ENCODE assay signal across 8 mouse cellular contexts in genomic region chr11:3314148-3314547, GRCm38 (mm10). TPM values are rescaled to one million over a fixed set of nuclear protein-coding genes. Genes with fewer than 3 reads are reported as not detected.
DNase-seq lines count a peak whose midpoint lies in the region; ATAC-seq and TF ChIP-seq lines count a peak whose summit lies in the region.

No protein-coding gene starts in this region.

- H3K4me3 ChIP-seq in hindbrain, embryonic 11.5 days (ENCODE audit: low read depth, low read length) = no peak overlapping the region
- no peak overlapping the region for H3K4me3 ChIP-seq in limb, embryonic 14.5 days (replicated peaks; ENCODE audit: low read length)
- no peak overlapping the region for H3K4me3 ChIP-seq in midbrain, embryonic 15.5 days

- H3K4me2 ChIP-seq in hindbrain, embryonic 11.5 days (replicated peaks; ENCODE audit: low read depth, low read length) = no peak overlapping the region
- no peak overlapping the region for H3K4me2 ChIP-seq in limb, embryonic 14.5 days (replicated peaks; ENCODE audit: low read depth, low read length, severe bottlenecking)
- H3K4me2 ChIP-seq in midbrain, embryonic 15.5 days = no peak overlapping the region

- no peak overlapping the region for H3K27ac ChIP-seq in hindbrain, embryonic 11.5 days (ENCODE audit: low read depth, low read length)
- H3K27ac ChIP-seq in limb, embryonic 14.5 days (replicated peaks; ENCODE audit: low read depth, low read length) = no peak overlapping the region
- H3K27ac ChIP-seq in midbrain, embryonic 15.5 days = no peak overlapping the region

- H3K4me1 ChIP-seq in hindbrain, embryonic 11.5 days (replicated peaks; ENCODE audit: control insufficient read depth, insufficient read depth, low read length) = no peaks in the 10 kb centered on the region
- H3K4me1 ChIP-seq in limb, embryonic 14.5 days (ENCODE audit: control insufficient read depth, insufficient read depth, low read length) = no peaks in the 10 kb centered on the region
- H3K4me1 ChIP-seq in midbrain, embryonic 15.5 days = no peaks in the 10 kb centered on the region

- H3K9me3 ChIP-seq in hindbrain, embryonic 11.5 days (ENCODE audit: control insufficient read depth, low read length) = no peaks in the 10 kb centered on the region
- H3K9me3 ChIP-seq in limb, embryonic 14.5 days (ENCODE audit: control insufficient read depth, low read length) = no peaks in the 10 kb centered on the region
- no peaks in the 10 kb centered on the region for H3K9me3 ChIP-seq in midbrain, embryonic 15.5 days

- DNase-seq in right cerebral cortex, adult 2 months (ENCODE audit: low spot score in 2 of 2) = peak; percentile 55 to 57
- DNase-seq in right cerebral cortex, postnatal 25 days = no peak
- peak; percentile 83 for DNase-seq in WW6 (ENCODE audit: low read depth, low spot score)
- peak; percentile 74 for DNase-seq in embryo, embryonic 10 days (ENCODE audit: low spot score)
- DNase-seq in hindbrain, embryonic 11.5 days (ENCODE audit: low spot score) = peak; percentile 65
- DNase-seq in limb, embryonic 14.5 days (ENCODE audit: low spot score) = peak; percentile 60
- no peak for DNase-seq in spleen, adult 12 weeks (ENCODE audit: low spot score)

- 27% methylated on average over 2 of the region's 2 CpGs for WGBS in hindbrain, embryonic 11.5 days
- 30% methylated on average over 2 of the region's 2 CpGs for WGBS in limb, embryonic 14.5 days
- WGBS in midbrain, embryonic 15.5 days = 29% methylated on average over 2 of the region's 2 CpGs

- ATAC-seq in hindbrain, embryonic 11.5 days (ENCODE audit: low FRiP score) = peak; percentile 71
- ATAC-seq in limb, embryonic 14.5 days (ENCODE audit: low FRiP score, low read depth) = no peak
- 0 out of 2 replicates have a peak, but pooled peaks have one; percentile 35 for ATAC-seq in midbrain, embryonic 15.5 days (replicated peaks)

- TF ChIP-seq POLR2A in limb, embryonic 14.5 days (IDR thresholded peaks at IDR 0.05; ENCODE audit: borderline replicate concordance, extremely low read depth, insufficient read depth, insufficient read length) = no peak

- H3K27me3 ChIP-seq in hindbrain, embryonic 11.5 days (ENCODE audit: control insufficient read depth, insufficient read depth, low read length) = no peaks in the 10 kb centered on the region
- H3K27me3 ChIP-seq in limb, embryonic 14.5 days (ENCODE audit: control insufficient read depth, insufficient read depth, low read length) = no peaks in the 10 kb centered on the region
- H3K27me3 ChIP-seq in midbrain, embryonic 15.5 days (replicated peaks) = no peaks in the 10 kb centered on the region

- peaks cover 16% of the 10 kb centered on the region for H3K36me3 ChIP-seq in hindbrain, embryonic 11.5 days (ENCODE audit: control insufficient read depth, insufficient read depth, low read length)
- peaks cover 29% of the 10 kb centered on the region for H3K36me3 ChIP-seq in limb, embryonic 14.5 days (ENCODE audit: control insufficient read depth, insufficient read depth, low read length)
- peaks cover 16% of the 10 kb centered on the region for H3K36me3 ChIP-seq in midbrain, embryonic 15.5 days (replicated peaks)

- no peak overlapping the region for H3K9ac ChIP-seq in hindbrain, embryonic 11.5 days (ENCODE audit: low read depth, low read length)
- H3K9ac ChIP-seq in limb, embryonic 14.5 days (ENCODE audit: low read depth, low read length, severe bottlenecking) = no peak overlapping the region
- no peak overlapping the region for H3K9ac ChIP-seq in midbrain, embryonic 15.5 days

RNA-seq across cellular contexts. Expression of gene Pik3ip1, which starts 16.1 kb away (rescaled TPM):
- 11.5 and 12.0 TPM in 2 replicates for polyA plus RNA-seq in hindbrain, embryonic 11.5 days (2014; fragmentation: Nextera tagmentation; extraction: Ambion mirVana)
- 13.2 and 13.3 TPM in 2 replicates for polyA plus RNA-seq in limb, embryonic 14.5 days (2012; rRNA removed)
- 13.6 and 15.5 TPM in 2 replicates for polyA plus RNA-seq in limb, embryonic 14.5 days (2014; fragmentation: Nextera tagmentation; extraction: Ambion mirVana)
- polyA plus RNA-seq in midbrain, embryonic 15.5 days (2015; fragmentation: Nextera tagmentation; extraction: Ambion mirVana) = 26.5 and 26.6 TPM in 2 replicates

RNA-seq across cellular contexts. Expression of gene Patz1, which starts 25.5 kb away (rescaled TPM):
- polyA plus RNA-seq in hindbrain, embryonic 11.5 days (2014; fragmentation: Nextera tagmentation; extraction: Ambion mirVana) = 91.2 and 97.0 TPM in 2 replicates
- 52.0 and 60.2 TPM in 2 replicates for polyA plus RNA-seq in limb, embryonic 14.5 days (2012; rRNA removed)
- 40.8 and 44.2 TPM in 2 replicates for polyA plus RNA-seq in limb, embryonic 14.5 days (2014; fragmentation: Nextera tagmentation; extraction: Ambion mirVana)
- 60.9 and 63.2 TPM in 2 replicates for polyA plus RNA-seq in midbrain, embryonic 15.5 days (2015; fragmentation: Nextera tagmentation; extraction: Ambion mirVana)

RNA-seq across cellular contexts. Expression of gene Drg1, which starts 47.9 kb away (rescaled TPM):
- polyA plus RNA-seq in hindbrain, embryonic 11.5 days (2014; fragmentation: Nextera tagmentation; extraction: Ambion mirVana) = 321 and 329 TPM in 2 replicates
- 59.7 and 73.8 TPM in 2 replicates for polyA plus RNA-seq in limb, embryonic 14.5 days (2012; rRNA removed)
- 186 and 187 TPM in 2 replicates for polyA plus RNA-seq in limb, embryonic 14.5 days (2014; fragmentation: Nextera tagmentation; extraction: Ambion mirVana)
- 215 and 221 TPM in 2 replicates for polyA plus RNA-seq in midbrain, embryonic 15.5 days (2015; fragmentation: Nextera tagmentation; extraction: Ambion mirVana)

Comparison
In these comparisons a context has a peak if more than half of its experiments do, and no peak if none do; other contexts are left out.
1. DNase-seq: peak in right cerebral cortex, adult 2 months (2 of 2), WW6 (single experiment), embryo, embryonic 10 days (single experiment), hindbrain, embryonic 11.5 days (single experiment) and limb, embryonic 14.5 days (single experiment); none in right cerebral cortex, postnatal 25 days (single experiment) and spleen, adult 12 weeks (single experiment).